Mouse (Mus musculus) liver, adult 2 months (tissue): ENCODE measurements around the gene Tut7. TPM values are rescaled to one million over a fixed set of nuclear protein-coding genes. Genes with fewer than 3 reads are reported as not detected.
"Not testable (repeated sequence)": the region's sequence is repeated elsewhere in the genome, so short reads cannot be mapped to it uniquely, and the experiment has no call there.

Experiments used
- DNase-seq: peaks from one replicate; pipeline ENCODE4 v3.0.0-alpha.2; 2011; ENCODE audit warnings: low read depth, low spot score; ENCODE audit errors: extremely low read depth
- H3K27ac ChIP-seq: fragments of 200-500 bp; replicated peaks from 2 replicates; pipeline ENCODE4 v1.5.1; 2012; ENCODE audit warnings: low read depth, mild to moderate bottlenecking, control low read depth, inconsistent platforms, low read length; ENCODE audit not compliant: insufficient read depth
- H3K27me3 ChIP-seq: fragments of 200-500 bp; 2 replicates; pipeline ENCODE4 v1.6.1; 2012; ENCODE audit warnings: mild to moderate bottlenecking, moderate library complexity, low read length, inconsistent platforms; ENCODE audit not compliant: control insufficient read depth, insufficient read depth
- H3K36me3 ChIP-seq: fragments of 200-500 bp; 2 replicates; pipeline ENCODE4 v1.6.1; 2012; ENCODE audit warnings: low read length, inconsistent platforms; ENCODE audit not compliant: control insufficient read depth, insufficient read depth
- H3K4me1 ChIP-seq: fragments of 200-500 bp; 2 replicates; pipeline ENCODE4 v1.6.1; 2011; ENCODE audit warnings: low read length; ENCODE audit not compliant: control insufficient read depth, insufficient read depth
- H3K4me3 ChIP-seq: fragments of 200-500 bp; 2 replicates; pipeline ENCODE4 v1.5.1; 2011; ENCODE audit warnings: low read depth, mild to moderate bottlenecking, control low read depth, low read length, moderate library complexity; ENCODE audit not compliant: insufficient read depth
- H3K79me2 ChIP-seq: fragments of 200-500 bp; 2 replicates; pipeline ENCODE4 v1.6.1; 2012; ENCODE audit warnings: inconsistent platforms, mild to moderate bottlenecking, low read length, moderate library complexity; ENCODE audit not compliant: control insufficient read depth, insufficient read depth
- H3K9ac ChIP-seq: fragments of 200-500 bp; 2 replicates; pipeline ENCODE4 v1.6.1; 2012; ENCODE audit warnings: low read depth, mild to moderate bottlenecking, control low read depth, inconsistent platforms, low read length
- CTCF ChIP-seq: fragments of 200-500 bp; IDR thresholded peaks from 2 replicates; pipeline ENCODE4 v1.5.1; 2011; ENCODE audit warnings: low read depth, low read length, control low read depth
- POLR2A ChIP-seq: fragments of 200-500 bp; IDR thresholded peaks from 2 replicates; pipeline ENCODE4 v1.6.1; 2011; ENCODE audit warnings: low read length, control low read depth; ENCODE audit not compliant: insufficient read depth; ENCODE audit errors: extremely low read depth
- WGBS: fragments of 180-500 bp; shearing (Covaris S2); methylation state at CpG from one replicate; pipeline ENCODE4 v1.1.7; 2018; 5-methylcytosine and 5-hydroxymethylcytosine counted together
- polyA plus RNA-seq: library from polyadenylated mRNA; depleted of rRNA; stranded (reverse); fragments of >200 nt; gene quantifications from 2 replicates; pipeline ENCODE4 v1.2.3, GENCODE M21; 2012
- total RNA-seq: library from RNA; depleted of rRNA; stranded (reverse); fragments of >200 nt; gene quantifications from 2 replicates; pipeline ENCODE4 v1.2.3, GENCODE M21; 2014

Gene Tut7
- total and polyA plus RNA-seq, 2 experiments = 17.7 to 56.9 TPM

- no peak overlapping the region for H3K9ac ChIP-seq
- H3K4me3 ChIP-seq = no peak overlapping the region
- H3K27ac ChIP-seq = no peak overlapping the region
- H3K4me1 ChIP-seq = no peaks in the 10 kb centered on the region
- TF ChIP-seq POLR2A = no peak
- TF ChIP-seq CTCF = no peak
- DNase-seq = no peak
- no peaks in the 10 kb centered on the region for H3K27me3 ChIP-seq
- H3K36me3 ChIP-seq = no peaks in the 10 kb centered on the region
- WGBS = 72% methylated on average over 11 of the region's 11 CpGs
- no peaks in the 10 kb centered on the region for H3K79me2 ChIP-seq
Measured at GRCm38 (mm10) chr13:59741096-59741495, 81.9 kb downstream of the Tut7 start.

- Histone ChIP-seq H3K27me3 (no peaks in the 10 kb centered on the region), H3K9ac (no peak overlapping the region), H3K36me3 (no peaks in the 10 kb centered on the region), H3K27ac (no peak overlapping the region), H3K4me1 (no peaks in the 10 kb centered on the region), H3K79me2 (no peaks in the 10 kb centered on the region), H3K4me3 (no peak overlapping the region)
- no peak for TF ChIP-seq CTCF
- no peak for TF ChIP-seq POLR2A
- 94% methylated on average over 4 of the region's 4 CpGs for WGBS
- DNase-seq = no peak
Measured at GRCm38 (mm10) chr13:59739397-59739796, 83.5 kb downstream of the Tut7 start.

GRCm38 (mm10) chr13:59738455-59738854, 84.5 kb downstream of the Tut7 start:
- Histone ChIP-seq H3K4me1 (no peaks in the 10 kb centered on the region), H3K27ac (no peak overlapping the region), H3K4me3 (no peak overlapping the region), H3K79me2 (no peaks in the 10 kb centered on the region), H3K27me3 (no peaks in the 10 kb centered on the region), H3K36me3 (no peaks in the 10 kb centered on the region), H3K9ac (no peak overlapping the region)
- no peak for DNase-seq
- WGBS = 89% methylated on average over 2 of the region's 2 CpGs
- TF ChIP-seq POLR2A = no peak
- TF ChIP-seq CTCF = no peak

GRCm38 (mm10) chr13:59735190-59735589, 87.8 kb downstream of the Tut7 start:
- TF ChIP-seq CTCF (no peak), POLR2A (no peak)
- 26% methylated on average over 3 of the region's 3 CpGs for WGBS
- no peaks in the 10 kb centered on the region for H3K36me3 ChIP-seq
- H3K27me3 ChIP-seq = no peaks in the 10 kb centered on the region
- no peak overlapping the region for H3K4me3 ChIP-seq
- no peaks in the 10 kb centered on the region for H3K79me2 ChIP-seq
- no peaks in the 10 kb centered on the region for H3K4me1 ChIP-seq
- no peak for DNase-seq
- no peak overlapping the region for H3K27ac ChIP-seq
- H3K9ac ChIP-seq = no peak overlapping the region

GRCm38 (mm10) chr13:59734347-59734746, 88.6 kb downstream of the Tut7 start:
- H3K4me3 ChIP-seq, H3K79me2 ChIP-seq, H3K36me3 ChIP-seq, H3K4me1 ChIP-seq, H3K27me3 ChIP-seq, DNase-seq, H3K9ac ChIP-seq, H3K27ac ChIP-seq: not testable (repeated sequence)
- WGBS = 39% methylated on average over 6 of the region's 6 CpGs

GRCm38 (mm10) chr13:59733936-59734335, 89.0 kb downstream of the Tut7 start:
- H3K79me2 ChIP-seq = no peaks in the 10 kb centered on the region
- DNase-seq = no peak
- H3K4me1 ChIP-seq = no peaks in the 10 kb centered on the region
- TF ChIP-seq POLR2A = no peak
- TF ChIP-seq CTCF = no peak
- no peaks in the 10 kb centered on the region for H3K27me3 ChIP-seq
- 90% methylated on average over 4 of the region's 4 CpGs for WGBS
- no peak overlapping the region for H3K4me3 ChIP-seq
- H3K9ac ChIP-seq = no peak overlapping the region
- no peak overlapping the region for H3K27ac ChIP-seq
- no peaks in the 10 kb centered on the region for H3K36me3 ChIP-seq
